Mouse (Mus musculus) kidney, postnatal 25 days (tissue): ENCODE measurements around the gene Ntn4.

Experiments
- DNase-seq, 2 experiments: peaks; one replicate each; pipeline ENCODE4 v3.0.0; 2021; ENCODE audit warnings: mixed read lengths in 2 of 2

Ntn4 gene

GRCm38 (mm10) chr10:93731248-93731691 lies 90.8 kb downstream of the Ntn4 start:
- DNase-seq: no peak

- DNase-seq: peak; percentile 92
These were observed 95.7 kb downstream of the Ntn4 start for GRCm38 (mm10) chr10:93736114-93736645.

GRCm38 (mm10) chr10:93737080-93737479 lies 96.6 kb downstream of the Ntn4 start:
- no peak for DNase-seq

- no peak for DNase-seq
These were observed 101.1 kb downstream of the Ntn4 start for GRCm38 (mm10) chr10:93741446-93742096.

GRCm38 (mm10) chr10:93742097-93742446 lies 101.6 kb downstream of the Ntn4 start:
- DNase-seq: no peak

GRCm38 (mm10) chr10:93742598-93742997 lies 102.1 kb downstream of the Ntn4 start:
- DNase-seq: peak; percentile 45 to 52

GRCm38 (mm10) chr10:93749267-93750192 lies 109.0 kb downstream of the Ntn4 start:
- no peak for DNase-seq

- DNase-seq: no peak
These were observed 110.8 kb downstream of the Ntn4 start for GRCm38 (mm10) chr10:93751302-93751701.

- no peak for DNase-seq
These were observed 113.4 kb downstream of the Ntn4 start for GRCm38 (mm10) chr10:93753711-93754391.

GRCm38 (mm10) chr10:93756211-93756610 lies 115.7 kb downstream of the Ntn4 start:
- DNase-seq: no peak

- no peak for DNase-seq
These were observed 119.2 kb downstream of the Ntn4 start for GRCm38 (mm10) chr10:93759644-93760043.

- DNase-seq: no peak
These were observed 119.9 kb downstream of the Ntn4 start for GRCm38 (mm10) chr10:93760429-93760828.

GRCm38 (mm10) chr10:93763074-93763473 lies 122.6 kb downstream of the Ntn4 start:
- DNase-seq: peak in 1 of 2 experiments; percentile 46

GRCm38 (mm10) chr10:93766221-93766620 lies 125.7 kb downstream of the Ntn4 start:
- no peak for DNase-seq

GRCm38 (mm10) chr10:93767245-93767644 lies 126.8 kb downstream of the Ntn4 start:
- DNase-seq: no peak

- no peak for DNase-seq
These were observed 127.7 kb downstream of the Ntn4 start for GRCm38 (mm10) chr10:93768222-93768621.

- peak in 1 of 2 experiments; percentile 53 for DNase-seq
These were observed 131.5 kb downstream of the Ntn4 start for GRCm38 (mm10) chr10:93771931-93772465.

GRCm38 (mm10) chr10:93772492-93772891 lies 132.0 kb downstream of the Ntn4 start:
- DNase-seq: no peak

- peak; percentile 42 to 61 for DNase-seq
These were observed 136.3 kb downstream of the Ntn4 start for GRCm38 (mm10) chr10:93776731-93777151.

- DNase-seq: peak; percentile 73 to 86
These were observed 136.9 kb downstream of the Ntn4 start for GRCm38 (mm10) chr10:93777372-93777771.

- DNase-seq: no peak
These were observed 142.9 kb downstream of the Ntn4 start for GRCm38 (mm10) chr10:93783216-93784013.
